Mouse (Mus musculus): ENCODE measurements around the gene Cd40.

- TF ChIP-seq POLR2A (IDR thresholded peaks at IDR 0.05; ENCODE audit: insufficient read depth, low read depth, low read length): no peak
- no peak for TF ChIP-seq CTCF (IDR thresholded peaks at IDR 0.05)
These were observed 1.1 kb downstream of the Cd40 start for GRCm38 (mm10) chr2:165056377-165057085.

All from heart, adult 2 months (tissue).